Mouse (Mus musculus) forebrain, embryonic 14.5 days (tissue): ENCODE measurements at regions not wholly inside any gene's neighbourhood (a gene's known extent, or its start where the extent isn't known, plus 50 kb on each side); places are given as distances from the start of the nearest gene placed in this dataset.

Source experiments
- ATAC-seq: fragments of 200-750 bp; cut with Nextera tagmentation; 2 replicates; pipeline ENCODE4 v1.8.0; 2017; ENCODE audit warnings: mild to moderate bottlenecking, moderate library complexity
- DNase-seq: peaks from one replicate; pipeline ENCODE4 v3.0.0-alpha.2; 2015; ENCODE audit warnings: low spot score
- H3K27ac ChIP-seq: fragments of 300-500 bp; sonication (generic); 2 replicates; pipeline ENCODE4 v1.5.1; 2014; ENCODE audit warnings: low read depth, mild to moderate bottlenecking, control low read depth, low read length, moderate library complexity
- H3K27me3 ChIP-seq: fragments of 300-500 bp; sonication (generic); replicated peaks from 2 replicates; pipeline ENCODE4 v1.6.1; 2014; ENCODE audit warnings: low read length, control low read depth, mixed read lengths; ENCODE audit not compliant: control insufficient read depth, insufficient read depth
- H3K36me3 ChIP-seq: fragments of 300-500 bp; sonication (generic); 2 replicates; pipeline ENCODE4 v1.6.1; 2014; ENCODE audit warnings: low read length, control low read depth; ENCODE audit not compliant: control insufficient read depth, insufficient read depth
- H3K4me1 ChIP-seq: fragments of 300-500 bp; sonication (generic); 2 replicates; pipeline ENCODE4 v1.6.1; 2014; ENCODE audit warnings: antibody characterized with exemption, low read length, control low read depth; ENCODE audit not compliant: control insufficient read depth, insufficient read depth
- H3K4me2 ChIP-seq: fragments of 300-500 bp; sonication (generic); 2 replicates; pipeline ENCODE4 v1.6.1; 2014; ENCODE audit warnings: mild to moderate bottlenecking, control low read depth, low read length
- H3K4me3 ChIP-seq: fragments of 300-500 bp; sonication (generic); 2 replicates; pipeline ENCODE4 v1.5.1; 2014; ENCODE audit warnings: low read depth, low read length, control low read depth
- H3K9ac ChIP-seq: fragments of 300-500 bp; sonication (generic); 2 replicates; pipeline ENCODE4 v1.6.1; 2014; ENCODE audit warnings: mild to moderate bottlenecking, low read length, control low read depth, moderate library complexity
- H3K9me3 ChIP-seq: fragments of 300-500 bp; sonication (generic); replicated peaks from 2 replicates; pipeline ENCODE4 v1.6.1; 2016; ENCODE audit warnings: low read length, control low read depth, mixed read lengths; ENCODE audit not compliant: control insufficient read depth
- WGBS: fragments of 180-500 bp; shearing (Covaris S2); extraction: QIAGEN DNeasy Blood & Tissue Kit; methylation state at CpG from one replicate; pipeline ENCODE4 v1.1.7; 2014; 5-methylcytosine and 5-hydroxymethylcytosine counted together

- DNase-seq = no peak
- H3K27me3 ChIP-seq = no peaks in the 10 kb centered on the region
- ATAC-seq = no peak
- no peaks in the 10 kb centered on the region for H3K9me3 ChIP-seq
- no peak overlapping the region for H3K9ac ChIP-seq
- 74% methylated on average over 4 of the region's 4 CpGs for WGBS
- no peak overlapping the region for H3K27ac ChIP-seq
- H3K4me3 ChIP-seq = no peak overlapping the region
- H3K36me3 ChIP-seq = no peaks in the 10 kb centered on the region
- H3K4me2 ChIP-seq = no peak overlapping the region
- H3K4me1 ChIP-seq = no peaks in the 10 kb centered on the region
Observed at GRCm38 (mm10) chr9:43673171-43673680, 70.6 kb upstream of the Nectin1 start.

GRCm38 (mm10) chr9:43674321-43674720, 69.5 kb upstream of the Nectin1 start:
- H3K27me3 ChIP-seq = no peaks in the 10 kb centered on the region
- ATAC-seq = no peak
- no peaks in the 10 kb centered on the region for H3K9me3 ChIP-seq
- DNase-seq = no peak
- no peaks in the 10 kb centered on the region for H3K36me3 ChIP-seq
- 71% methylated on average over 8 of the region's 8 CpGs for WGBS
- H3K4me2 ChIP-seq = no peak overlapping the region
- H3K4me1 ChIP-seq = peaks cover under 1% of the 10 kb centered on the region; the same call in 1 of the 2 replicates
- H3K27ac ChIP-seq = no peak overlapping the region
- H3K9ac ChIP-seq = no peak overlapping the region
- H3K4me3 ChIP-seq = no peak overlapping the region

GRCm38 (mm10) chr9:43676011-43676410, 67.8 kb upstream of the Nectin1 start:
- H3K27ac ChIP-seq = no peak overlapping the region

GRCm38 (mm10) chr9:43679331-43679730, 64.5 kb upstream of the Nectin1 start:
- H3K9ac ChIP-seq = no peak overlapping the region
- no peak for ATAC-seq

More at GRCm38 (mm10) chr9:43676011-43676410, 67.8 kb upstream of the Nectin1 start:
- H3K4me3 ChIP-seq = no peak overlapping the region
- H3K4me2 ChIP-seq = no peak overlapping the region
- no peak overlapping the region for H3K9ac ChIP-seq
- ATAC-seq (no peak), DNase-seq (no peak)
- H3K9me3 ChIP-seq = no peaks in the 10 kb centered on the region
- H3K36me3 ChIP-seq = no peaks in the 10 kb centered on the region
- 82% methylated on average over 2 of the region's 2 CpGs for WGBS
- H3K27me3 ChIP-seq = no peaks in the 10 kb centered on the region
- H3K4me1 ChIP-seq = peaks cover 6% of the 10 kb centered on the region; the same call in 1 of the 2 replicates

GRCm38 (mm10) chr9:43681317-43681716, 62.5 kb upstream of the Nectin1 start:
- H3K9ac ChIP-seq = no peak overlapping the region
- H3K27me3 ChIP-seq = no peaks in the 10 kb centered on the region
- H3K9me3 ChIP-seq = no peaks in the 10 kb centered on the region
- H3K4me3 ChIP-seq = no peak overlapping the region
- no peak overlapping the region for H3K4me2 ChIP-seq
- no peak for ATAC-seq
- WGBS = 85% methylated on average over 3 of the region's 3 CpGs
- DNase-seq = no peak
- peaks cover 6% of the 10 kb centered on the region; the same call in 1 of the 2 replicates for H3K4me1 ChIP-seq
- H3K36me3 ChIP-seq = no peaks in the 10 kb centered on the region
- H3K27ac ChIP-seq = no peak overlapping the region

More at GRCm38 (mm10) chr9:43679331-43679730, 64.5 kb upstream of the Nectin1 start:
- Histone ChIP-seq H3K27me3 (no peaks in the 10 kb centered on the region), H3K4me1 (peaks cover 6% of the 10 kb centered on the region; the same call in 1 of the 2 replicates), H3K27ac (no peak overlapping the region), H3K36me3 (no peaks in the 10 kb centered on the region), H3K9me3 (no peaks in the 10 kb centered on the region), H3K4me2 (no peak overlapping the region), H3K4me3 (no peak overlapping the region)
- DNase-seq = no peak
- 42% methylated on average over 17 of the region's 17 CpGs for WGBS

- H3K27me3 ChIP-seq = no peaks in the 10 kb centered on the region
- no peak overlapping the region for H3K9ac ChIP-seq
- no peak overlapping the region for H3K4me2 ChIP-seq
- 76% methylated on average over 5 of the region's 5 CpGs for WGBS
- H3K4me3 ChIP-seq = no peak overlapping the region
- H3K36me3 ChIP-seq = no peaks in the 10 kb centered on the region
- DNase-seq (no peak), ATAC-seq (no peak)
- no peak overlapping the region for H3K27ac ChIP-seq
- no peaks in the 10 kb centered on the region for H3K9me3 ChIP-seq
- peaks cover 6% of the 10 kb centered on the region; the same call in 1 of the 2 replicates for H3K4me1 ChIP-seq
Observed at GRCm38 (mm10) chr9:43682102-43682501, 61.7 kb upstream of the Nectin1 start.

- ATAC-seq = no peak
- Histone ChIP-seq H3K27me3 (no peaks in the 10 kb centered on the region), H3K9me3 (no peaks in the 10 kb centered on the region), H3K36me3 (no peaks in the 10 kb centered on the region), H3K4me1 (peaks cover 3% of the 10 kb centered on the region; the same call in 1 of the 2 replicates), H3K9ac (no peak overlapping the region), H3K4me2 (no peak overlapping the region), H3K4me3 (no peak overlapping the region), H3K27ac (no peak overlapping the region)
- 90% methylated on average over 5 of the region's 5 CpGs for WGBS
- DNase-seq = no peak
Observed at GRCm38 (mm10) chr9:43684596-43684995, 59.2 kb upstream of the Nectin1 start.

GRCm38 (mm10) chr9:43692015-43692414, 51.8 kb upstream of the Nectin1 start:
- Histone ChIP-seq H3K27ac (no peak overlapping the region), H3K27me3 (no peaks in the 10 kb centered on the region), H3K4me3 (no peak overlapping the region), H3K36me3 (no peaks in the 10 kb centered on the region), H3K4me1 (no peaks in the 10 kb centered on the region), H3K9me3 (no peaks in the 10 kb centered on the region), H3K4me2 (no peak overlapping the region), H3K9ac (no peak overlapping the region)
- WGBS = 75% methylated on average over 1 of the region's 1 CpGs
- ATAC-seq (no peak), DNase-seq (no peak)

GRCm38 (mm10) chr9:43692538-43692937, 51.2 kb upstream of the Nectin1 start:
- H3K27ac ChIP-seq = no peak overlapping the region
- WGBS = 86% methylated on average over 10 of the region's 10 CpGs
- H3K4me2 ChIP-seq = no peak overlapping the region
- H3K27me3 ChIP-seq = no peaks in the 10 kb centered on the region
- H3K9ac ChIP-seq = no peak overlapping the region
- H3K36me3 ChIP-seq = no peaks in the 10 kb centered on the region
- ATAC-seq (no peak), DNase-seq (no peak)
- no peaks in the 10 kb centered on the region for H3K4me1 ChIP-seq
- no peak overlapping the region for H3K4me3 ChIP-seq
- no peaks in the 10 kb centered on the region for H3K9me3 ChIP-seq
